Mouse (Mus musculus) olfactory bulb, adult 2 months (tissue): ENCODE data around the gene Chn1.

ENCODE experiments used
- CTCF ChIP-seq: fragments of 200-500 bp; IDR thresholded peaks from 2 replicates; pipeline ENCODE4 v1.5.1; 2012; ENCODE audit warnings: low read depth, mild to moderate bottlenecking, low read length, moderate library complexity; ENCODE audit not compliant: insufficient read depth
- POLR2A ChIP-seq: fragments of 200-500 bp; IDR thresholded peaks from 2 replicates; pipeline ENCODE4 v1.6.1; 2012; ENCODE audit warnings: mild to moderate bottlenecking, low read depth, low read length, moderate library complexity; ENCODE audit not compliant: insufficient read depth

DNA sequence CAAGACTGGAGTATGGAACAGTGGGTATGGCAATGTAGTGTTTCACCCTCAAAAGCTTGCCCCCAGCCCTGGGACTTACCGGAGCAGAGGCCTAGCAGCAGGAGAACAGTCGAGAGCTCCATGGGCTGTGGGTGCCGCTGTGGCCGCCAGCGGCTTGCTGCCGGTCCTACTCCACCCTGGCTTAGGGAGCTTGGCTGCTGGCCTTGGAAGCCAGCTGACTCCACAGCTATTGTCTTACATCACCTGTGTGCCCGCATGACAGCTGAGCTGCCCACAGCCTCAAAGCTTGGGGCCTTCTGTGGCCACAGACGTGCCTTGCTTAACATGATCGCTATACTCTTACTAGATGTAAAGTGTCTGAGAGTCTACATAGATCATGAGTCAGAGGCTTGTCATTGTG lies 195.0 kb downstream of the Chn1 start, which contains the start of gene Chrna1:
- TF ChIP-seq CTCF = no peak
- TF ChIP-seq POLR2A = no peak
